21 mouse cellular contexts compared by ENCODE assay signal in genomic region chr8:125299248-125299647, GRCm38 (mm10).
DNase-seq lines count a peak whose midpoint lies in the region; ATAC-seq and TF ChIP-seq lines count a peak whose summit lies in the region.
"Had no signal": no experiment of that assay in that cellular context is flagged by ENCODE, and none has a peak within 500 bp of the region (broad histone marks: within the 10 kb centered on the region; RNA-seq: fewer than 3 reads in every experiment).

No protein-coding gene starts in this region.

- no peaks in the 10 kb centered on the region for H3K27me3 ChIP-seq in forebrain, embryonic 15.5 days
- no peaks in the 10 kb centered on the region for H3K27me3 ChIP-seq in forebrain, embryonic 11.5 days (ENCODE audit: control insufficient read depth, insufficient read depth, low read length)
- no peaks in the 10 kb centered on the region for H3K27me3 ChIP-seq in liver, postnatal 0 days (ENCODE audit: insufficient read depth, low read length)
- H3K27me3 ChIP-seq in midbrain, embryonic 13.5 days: peaks cover 4% of the 10 kb centered on the region; the same call in 1 of the 2 replicates
- H3K27me3 ChIP-seq: CH12.LX; embryonic facial prominence, embryonic 12.5 days; heart, embryonic 15.5 days had no signal

- ATAC-seq in forebrain, embryonic 15.5 days (replicated peaks): peak; percentile 26; the same call in 1 of the 2 replicates
- no peak for ATAC-seq in forebrain, embryonic 11.5 days (replicated peaks; ENCODE audit: low FRiP score)
- ATAC-seq in liver, postnatal 0 days: no peak
- ATAC-seq in midbrain, embryonic 13.5 days: no peak
- ATAC-seq: hindbrain, postnatal 0 days had no signal

- no peak overlapping the region for H3K9ac ChIP-seq in forebrain, embryonic 15.5 days (replicated peaks)
- no peak overlapping the region for H3K9ac ChIP-seq in forebrain, embryonic 11.5 days (ENCODE audit: low read length)
- H3K9ac ChIP-seq in liver, postnatal 0 days (replicated peaks): no peak overlapping the region
- H3K9ac ChIP-seq in midbrain, embryonic 13.5 days (replicated peaks): no peak overlapping the region
- H3K9ac ChIP-seq: embryonic facial prominence, embryonic 12.5 days; heart, embryonic 15.5 days; neural tube, embryonic 12.5 days had no signal

- 18% methylated on average over 4 of the region's 4 CpGs for WGBS in forebrain, embryonic 15.5 days
- WGBS in forebrain, embryonic 11.5 days: 72% methylated on average over 4 of the region's 4 CpGs
- 62% methylated on average over 4 of the region's 4 CpGs for WGBS in liver, postnatal 0 days (ENCODE audit: insufficient replicate concordance)
- WGBS in midbrain, embryonic 13.5 days: 69% methylated on average over 4 of the region's 4 CpGs

- no peak overlapping the region for H3K4me3 ChIP-seq in forebrain, embryonic 15.5 days
- H3K4me3 ChIP-seq in forebrain, embryonic 11.5 days (ENCODE audit: low read depth, low read length): no peak overlapping the region
- no peak overlapping the region for H3K4me3 ChIP-seq in liver, postnatal 0 days (ENCODE audit: low read depth, low read length)
- no peak overlapping the region for H3K4me3 ChIP-seq in midbrain, embryonic 13.5 days (replicated peaks)
- H3K4me3 ChIP-seq: embryonic facial prominence, embryonic 12.5 days; heart, adult 2 months; heart, embryonic 15.5 days; neural tube, embryonic 12.5 days had no signal

- no peak overlapping the region; the same call in 1 of the 2 replicates for H3K27ac ChIP-seq in forebrain, embryonic 15.5 days (replicated peaks)
- H3K27ac ChIP-seq in forebrain, embryonic 11.5 days (ENCODE audit: low read depth, low read length): no peak overlapping the region
- no peak overlapping the region for H3K27ac ChIP-seq in liver, postnatal 0 days (ENCODE audit: low read depth)
- H3K27ac ChIP-seq in midbrain, embryonic 13.5 days: no peak overlapping the region
- H3K27ac ChIP-seq: embryonic facial prominence, embryonic 12.5 days; heart, adult 2 months; heart, embryonic 15.5 days; hindbrain, postnatal 0 days; neural tube, embryonic 12.5 days had no signal

- H3K9me3 ChIP-seq in forebrain, embryonic 15.5 days: no peaks in the 10 kb centered on the region
- H3K9me3 ChIP-seq in forebrain, embryonic 11.5 days (ENCODE audit: control insufficient read depth, low read length): no peaks in the 10 kb centered on the region
- H3K9me3 ChIP-seq in liver, postnatal 0 days (ENCODE audit: low read length): no peaks in the 10 kb centered on the region
- H3K9me3 ChIP-seq in midbrain, embryonic 13.5 days: no peaks in the 10 kb centered on the region
- H3K9me3 ChIP-seq: embryonic facial prominence, embryonic 12.5 days; heart, embryonic 15.5 days; neural tube, embryonic 12.5 days had no signal

- H3K36me3 ChIP-seq in forebrain, embryonic 15.5 days: no peaks in the 10 kb centered on the region
- H3K36me3 ChIP-seq in forebrain, embryonic 11.5 days (ENCODE audit: control insufficient read depth, insufficient read depth, low read length): no peaks in the 10 kb centered on the region
- H3K36me3 ChIP-seq in liver, postnatal 0 days (replicated peaks; ENCODE audit: insufficient read depth, low read length): no peaks in the 10 kb centered on the region
- H3K36me3 ChIP-seq in midbrain, embryonic 13.5 days: no peaks in the 10 kb centered on the region
- H3K36me3 ChIP-seq: embryonic facial prominence, embryonic 12.5 days; heart, embryonic 15.5 days; neural tube, embryonic 12.5 days had no signal

- TF ChIP-seq CTCF in liver, postnatal 0 days (IDR thresholded peaks at IDR 0.05; ENCODE audit: low read depth): no peak

- no peak overlapping the region for H3K4me2 ChIP-seq in forebrain, embryonic 15.5 days (replicated peaks)
- no peak overlapping the region for H3K4me2 ChIP-seq in forebrain, embryonic 11.5 days (ENCODE audit: low read depth, low read length, severe bottlenecking)
- no peak overlapping the region for H3K4me2 ChIP-seq in liver, postnatal 0 days (ENCODE audit: low read depth, low read length)
- H3K4me2 ChIP-seq in midbrain, embryonic 13.5 days (replicated peaks): no peak overlapping the region
- H3K4me2 ChIP-seq: embryonic facial prominence, embryonic 12.5 days; heart, embryonic 15.5 days; liver, embryonic 11.5 days; midbrain, embryonic 11.5 days; neural tube, embryonic 12.5 days had no signal

- TF ChIP-seq EP300 in liver, postnatal 0 days (IDR thresholded peaks at IDR 0.05; ENCODE audit: low read depth): no peak

- peaks cover 22% of the 10 kb centered on the region for H3K4me1 ChIP-seq in forebrain, embryonic 15.5 days
- H3K4me1 ChIP-seq in forebrain, embryonic 11.5 days (replicated peaks; ENCODE audit: control insufficient read depth, insufficient read depth, low read length): no peaks in the 10 kb centered on the region
- no peaks in the 10 kb centered on the region for H3K4me1 ChIP-seq in liver, postnatal 0 days (ENCODE audit: insufficient read depth)
- H3K4me1 ChIP-seq in midbrain, embryonic 13.5 days (replicated peaks): no peaks in the 10 kb centered on the region
- H3K4me1 ChIP-seq: neural tube, embryonic 12.5 days had no signal

- DNase-seq in forebrain, embryonic 11.5 days (ENCODE audit: low spot score): no peak
- DNase-seq in liver (peak; percentile 20), NIH3T3 (ENCODE audit: low read depth) (peak; percentile 88)
- DNase-seq in liver, postnatal 0 days: no peak
- peak; percentile 12 for DNase-seq in lung, postnatal 14 days
- DNase-seq in spleen, postnatal 14 days (ENCODE audit: low spot score in 2 of 2): no peak
- DNase-seq: cerebellum, adult 9-10 months; gastrocnemius, postnatal 25 days; heart, adult 2 months; kidney, adult 18-20 months; right cerebral cortex, postnatal 4 days; thymus, postnatal 4 days had no signal

Comparison
In these comparisons a context has a peak if more than half of its experiments do, and no peak if none do; other contexts are left out.
1. DNase-seq: peak in liver (single experiment), NIH3T3 (single experiment) and lung, postnatal 14 days (single experiment); none in forebrain, embryonic 11.5 days (single experiment), liver, postnatal 0 days (single experiment) and spleen, postnatal 14 days (0 of 2).